Mouse (Mus musculus) forebrain, embryonic 12.5 days (tissue): ENCODE results near the gene Mgmt. TPM values are rescaled to one million over a fixed set of nuclear protein-coding genes. Genes with fewer than 3 reads are reported as not detected.

ENCODE experiments used
- ATAC-seq: fragments of 200-750 bp; cut with Nextera tagmentation; 2 replicates; pipeline ENCODE4 v1.8.0; 2017; ENCODE audit warnings: moderate TSS enrichment; ENCODE audit not compliant: low FRiP score
- H3K27ac ChIP-seq: fragments of 300-500 bp; sonication (generic); 2 replicates; pipeline ENCODE4 v1.5.1; 2016; ENCODE audit warnings: mild to moderate bottlenecking
- H3K27me3 ChIP-seq: fragments of 300-500 bp; sonication (generic); 2 replicates; pipeline ENCODE4 v1.6.1; 2016; ENCODE audit warnings: mild to moderate bottlenecking
- H3K36me3 ChIP-seq: fragments of 300-500 bp; sonication (generic); replicated peaks from 2 replicates; pipeline ENCODE4 v1.6.1; 2016; ENCODE audit warnings: mild to moderate bottlenecking
- H3K4me1 ChIP-seq: fragments of 300-500 bp; sonication (generic); 2 replicates; pipeline ENCODE4 v1.6.1; 2016
- H3K4me2 ChIP-seq: fragments of 300-500 bp; sonication (generic); 2 replicates; pipeline ENCODE4 v1.6.1; 2016; ENCODE audit warnings: mild to moderate bottlenecking, moderate library complexity
- H3K4me3 ChIP-seq: fragments of 300-500 bp; sonication (generic); replicated peaks from 2 replicates; pipeline ENCODE4 v1.5.1; 2016; ENCODE audit warnings: mild to moderate bottlenecking
- H3K9ac ChIP-seq: fragments of 300-500 bp; sonication (generic); 2 replicates; pipeline ENCODE4 v1.6.1; 2016; ENCODE audit warnings: mild to moderate bottlenecking
- H3K9me3 ChIP-seq: fragments of 300-500 bp; sonication (generic); 2 replicates; pipeline ENCODE4 v1.6.1; 2016
- WGBS: fragments of 180-500 bp; shearing (Covaris S2); methylation state at CpG from one replicate; pipeline ENCODE4 v1.1.7; 2016; 5-methylcytosine and 5-hydroxymethylcytosine counted together
- polyA plus RNA-seq: library from polyadenylated mRNA; unstranded; fragments of >200 nt; fragmentation: Nextera tagmentation; extraction: Ambion mirVana; gene quantifications from 2 replicates; pipeline ENCODE4 v1.2.1, GENCODE M21; 2016

Gene Mgmt
- polyA plus RNA-seq, 1 experiment from 2014 or later: 2.2 TPM

DNA sequence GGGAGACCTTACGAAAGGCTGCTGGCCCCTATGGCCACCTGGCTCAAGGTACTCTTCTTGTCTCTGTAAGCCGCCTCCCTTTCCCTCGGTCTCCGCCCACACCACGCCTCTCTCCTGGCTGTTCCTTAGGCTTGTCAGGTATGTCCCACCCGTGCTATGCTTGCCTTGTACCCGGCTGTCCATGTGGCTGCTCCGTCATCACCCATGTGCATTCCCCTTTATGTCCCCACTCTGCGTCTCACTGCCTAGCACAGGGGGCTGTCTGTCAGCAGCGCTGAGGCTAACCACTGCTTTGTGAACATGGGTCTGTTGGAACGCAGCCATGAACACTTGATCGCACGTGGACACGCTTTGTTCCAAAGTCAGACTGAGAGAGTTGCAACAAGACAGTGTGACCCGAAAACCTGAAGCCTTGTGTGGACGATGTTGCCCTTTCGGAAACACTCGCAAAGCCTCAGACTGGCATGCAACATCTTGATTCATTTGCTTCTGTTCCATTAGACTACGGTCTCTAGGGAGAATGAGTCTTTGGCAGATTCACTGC lies 115.4 kb downstream of the Mgmt start:
- Histone ChIP-seq H3K4me2 (no peak overlapping the region), H3K36me3 (no peaks in the 10 kb centered on the region), H3K9me3 (no peaks in the 10 kb centered on the region), H3K9ac (no peak overlapping the region), H3K4me1 (peaks cover 4% of the 10 kb centered on the region; the same call in 1 of the 2 replicates), H3K27ac (no peak overlapping the region), H3K27me3 (peaks cover 13% of the 10 kb centered on the region), H3K4me3 (no peak overlapping the region)
- no peak for ATAC-seq
- WGBS: 92% methylated on average over 19 of the region's 19 CpGs

DNA sequence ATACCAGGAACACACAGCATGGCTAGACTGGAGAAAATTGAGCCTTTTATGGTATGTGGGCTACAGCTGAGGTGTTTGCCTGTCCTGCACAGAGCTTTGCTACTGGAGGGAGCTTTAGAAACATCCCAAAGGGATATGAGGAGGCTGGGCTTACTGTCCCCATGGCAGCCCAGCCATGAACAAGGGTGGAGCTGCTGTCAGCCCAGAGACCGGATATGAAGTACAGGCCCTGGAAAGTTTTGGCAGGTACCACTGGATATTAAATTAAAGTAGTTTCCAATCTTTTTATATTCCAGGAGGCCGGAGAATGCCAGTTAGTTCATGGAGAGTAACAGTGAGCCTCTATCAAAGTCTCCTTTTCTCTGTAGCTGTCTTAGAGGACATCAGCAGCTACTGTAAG lies 116.0 kb downstream of the Mgmt start:
- Histone ChIP-seq H3K36me3 (no peaks in the 10 kb centered on the region), H3K27ac (no peak overlapping the region), H3K4me1 (peaks cover 2% of the 10 kb centered on the region; the same call in 1 of the 2 replicates), H3K9me3 (no peaks in the 10 kb centered on the region), H3K4me2 (no peak overlapping the region), H3K4me3 (no peak overlapping the region), H3K27me3 (peaks cover 13% of the 10 kb centered on the region), H3K9ac (no peak overlapping the region)
- 85% methylated on average over 2 of the region's 2 CpGs for WGBS
- no peak for ATAC-seq

- Histone ChIP-seq H3K4me2 (no peak overlapping the region), H3K9ac (no peak overlapping the region), H3K4me3 (no peak overlapping the region), H3K27me3 (peaks cover 13% of the 10 kb centered on the region; the same call in 1 of the 2 replicates), H3K9me3 (no peaks in the 10 kb centered on the region), H3K36me3 (no peaks in the 10 kb centered on the region), H3K27ac (no peak overlapping the region), H3K4me1 (no peaks in the 10 kb centered on the region)
- 74% methylated on average over 8 of the region's 8 CpGs for WGBS
- ATAC-seq: no peak
Observed at GRCm38 (mm10) chr7:137012687-137013086, 118.3 kb downstream of the Mgmt start.

DNA sequence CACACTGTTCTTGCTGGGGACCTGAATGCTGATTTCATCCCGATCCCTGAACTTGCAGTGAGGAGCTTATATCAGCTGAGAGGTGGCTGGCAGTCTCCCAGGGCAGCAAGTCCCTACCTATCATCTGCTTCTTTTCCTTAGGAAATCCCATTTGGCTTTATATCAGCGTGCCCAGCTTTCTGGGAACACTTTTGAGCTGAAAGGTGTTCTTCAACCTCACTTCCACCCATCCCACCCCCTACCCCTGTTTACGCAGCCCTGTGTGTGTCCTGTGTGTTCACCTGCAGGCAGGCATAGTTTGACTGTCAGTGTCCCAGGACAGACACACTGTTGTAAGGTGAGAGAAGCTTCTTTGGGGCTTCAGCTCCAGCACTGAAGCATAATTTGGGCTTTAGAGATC lies 119.0 kb downstream of the Mgmt start:
- WGBS: 65% methylated on average over 3 of the region's 3 CpGs
- no peak overlapping the region for H3K4me2 ChIP-seq
- peaks cover 13% of the 10 kb centered on the region; the same call in 1 of the 2 replicates for H3K27me3 ChIP-seq
- no peak overlapping the region for H3K27ac ChIP-seq
- ATAC-seq: no peak
- no peaks in the 10 kb centered on the region for H3K9me3 ChIP-seq
- H3K9ac ChIP-seq: no peak overlapping the region
- no peaks in the 10 kb centered on the region for H3K4me1 ChIP-seq
- no peaks in the 10 kb centered on the region for H3K36me3 ChIP-seq
- no peak overlapping the region for H3K4me3 ChIP-seq

DNA sequence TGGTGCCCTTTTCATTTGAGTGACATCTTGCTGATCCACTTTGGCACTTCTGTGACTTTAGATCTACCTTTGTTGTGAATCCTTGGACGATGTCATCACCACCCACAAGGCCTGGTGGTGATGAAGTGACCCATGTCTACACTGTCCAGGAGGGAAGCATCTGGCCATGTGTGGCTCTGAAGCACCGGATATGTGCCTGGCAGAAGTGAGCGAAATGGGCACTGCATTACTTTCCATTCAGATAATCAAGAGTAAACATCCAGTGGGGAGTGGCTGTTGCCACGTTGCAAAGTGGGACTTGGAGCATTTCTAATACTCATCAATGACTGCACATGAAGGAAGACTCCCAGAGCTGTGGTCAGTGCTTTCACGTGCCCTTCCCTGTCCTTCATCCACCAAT lies 124.2 kb downstream of the Mgmt start:
- WGBS: 87% methylated on average over 5 of the region's 5 CpGs
- Histone ChIP-seq H3K9me3 (no peaks in the 10 kb centered on the region), H3K9ac (no peak overlapping the region), H3K4me3 (no peak overlapping the region), H3K4me1 (0 out of 2 replicates have a peak, but pooled peaks cover 4% of the 10 kb centered on the region), H3K27me3 (peaks cover 12% of the 10 kb centered on the region; the same call in 1 of the 2 replicates), H3K27ac (no peak overlapping the region), H3K4me2 (no peak overlapping the region), H3K36me3 (no peaks in the 10 kb centered on the region)
- no peak for ATAC-seq

DNA sequence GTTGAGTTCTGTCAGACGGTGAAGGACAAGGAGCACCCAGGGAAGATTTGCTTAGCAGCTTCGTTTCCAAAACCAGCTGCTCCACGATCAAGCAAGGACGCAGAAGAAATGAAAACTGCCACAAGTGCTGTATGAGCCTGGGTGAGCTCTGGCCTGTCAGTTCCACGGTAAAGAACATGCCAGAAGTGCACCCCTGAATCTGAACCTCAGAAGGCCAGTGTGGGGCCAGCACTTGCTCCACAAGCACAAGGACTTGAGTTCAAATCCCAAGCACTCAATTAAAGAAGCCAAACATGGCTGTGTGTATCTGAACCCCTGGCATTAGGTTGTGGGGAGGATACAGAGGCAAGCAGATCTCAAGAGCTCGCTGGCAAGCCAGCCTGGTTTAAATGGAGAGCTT lies 125.8 kb downstream of the Mgmt start:
- no peaks in the 10 kb centered on the region for H3K36me3 ChIP-seq
- H3K4me3 ChIP-seq: no peak overlapping the region
- whole genome bisulfite sequencing: 77% methylated on average over 6 of the region's 6 CpGs
- no peak overlapping the region for H3K27ac ChIP-seq
- peaks cover 12% of the 10 kb centered on the region; the same call in 1 of the 2 replicates for H3K27me3 ChIP-seq
- H3K9ac ChIP-seq: no peak overlapping the region
- H3K4me1 ChIP-seq: 0 out of 2 replicates have a peak, but pooled peaks cover 4% of the 10 kb centered on the region
- H3K4me2 ChIP-seq: no peak overlapping the region
- no peaks in the 10 kb centered on the region for H3K9me3 ChIP-seq
- no peak for ATAC-seq

DNA sequence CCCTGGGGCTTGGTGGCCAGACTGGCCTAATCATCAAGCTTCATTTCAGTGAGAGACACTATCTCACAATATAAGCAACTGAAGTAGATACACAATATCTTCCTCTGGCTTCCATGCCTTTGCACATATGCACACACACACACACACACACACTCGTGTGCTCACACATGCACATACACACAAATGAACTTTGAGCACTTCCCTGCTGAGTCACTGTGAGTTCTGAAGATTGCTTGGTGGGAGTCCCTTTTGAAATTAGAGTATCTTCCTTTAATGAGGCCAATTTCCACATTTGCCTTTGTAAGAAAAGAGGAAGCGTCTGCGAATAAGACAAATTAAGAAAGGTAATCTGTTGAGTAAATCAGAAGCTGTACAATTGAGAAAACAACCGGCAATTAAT lies 136.4 kb downstream of the Mgmt start:
- 84% methylated on average over 4 of the region's 4 CpGs for WGBS
- no peak for ATAC-seq
- Histone ChIP-seq H3K9me3 (no peaks in the 10 kb centered on the region), H3K27me3 (no peaks in the 10 kb centered on the region), H3K27ac (no peak overlapping the region), H3K4me3 (no peak overlapping the region), H3K4me2 (no peak overlapping the region), H3K4me1 (no peaks in the 10 kb centered on the region), H3K9ac (no peak overlapping the region), H3K36me3 (no peaks in the 10 kb centered on the region)

DNA sequence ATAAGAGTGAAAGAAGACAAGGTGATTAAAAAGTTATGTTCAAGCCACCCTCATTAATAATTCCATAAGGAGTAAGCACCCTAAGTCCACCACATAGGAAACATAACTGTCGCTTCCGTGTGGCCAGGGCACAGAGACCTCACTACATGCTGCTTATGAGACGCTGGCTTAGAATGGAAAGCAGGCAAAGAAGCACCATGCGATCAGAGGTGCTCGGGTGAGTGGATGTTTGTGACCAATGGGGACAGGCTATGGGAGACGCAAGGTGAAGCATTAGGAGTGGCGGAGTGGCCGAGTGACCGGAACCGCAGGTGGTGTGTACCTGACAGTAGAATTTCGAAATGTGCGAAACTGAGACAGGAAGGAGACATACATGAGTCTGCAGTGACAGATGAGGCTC lies 138.8 kb downstream of the Mgmt start:
- H3K36me3 ChIP-seq: no peaks in the 10 kb centered on the region
- H3K4me3 ChIP-seq: no peak overlapping the region
- H3K9ac ChIP-seq: no peak overlapping the region
- no peak overlapping the region for H3K27ac ChIP-seq
- no peaks in the 10 kb centered on the region for H3K9me3 ChIP-seq
- H3K27me3 ChIP-seq: no peaks in the 10 kb centered on the region; the same call in 1 of the 2 replicates
- no peak for ATAC-seq
- 94% methylated on average over 12 of the region's 12 CpGs for WGBS
- H3K4me1 ChIP-seq: peaks cover 1% of the 10 kb centered on the region; the same call in 1 of the 2 replicates
- no peak overlapping the region for H3K4me2 ChIP-seq

DNA sequence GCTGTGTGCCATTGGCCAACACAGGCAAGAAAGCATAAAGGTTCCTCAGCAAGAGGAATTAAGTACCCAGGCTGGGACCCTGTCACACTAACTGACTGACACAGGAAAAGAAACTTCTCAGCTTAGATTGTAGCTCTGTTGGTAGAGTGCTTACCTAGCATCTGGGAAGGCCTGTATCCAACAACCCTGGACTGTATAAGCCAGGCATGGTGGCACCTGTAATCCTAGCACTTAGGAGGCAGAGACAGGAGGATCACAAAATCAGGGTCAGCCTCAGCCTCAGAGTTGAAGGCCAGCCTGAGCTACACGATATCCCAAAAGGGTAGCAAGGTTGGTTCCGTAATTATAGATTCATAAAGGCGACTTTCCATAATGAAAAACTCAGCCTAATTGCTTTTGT lies 140.6 kb downstream of the Mgmt start:
- peaks cover 10% of the 10 kb centered on the region for H3K4me1 ChIP-seq

GRCm38 (mm10) chr7:137035916-137036315 lies 141.5 kb downstream of the Mgmt start:
- Histone ChIP-seq H3K9ac (no peak overlapping the region), H3K4me2 (no peak overlapping the region), H3K4me1 (peaks cover 17% of the 10 kb centered on the region), H3K9me3 (no peaks in the 10 kb centered on the region), H3K36me3 (no peaks in the 10 kb centered on the region), H3K27ac (no peak overlapping the region), H3K4me3 (no peak overlapping the region), H3K27me3 (peaks cover 2% of the 10 kb centered on the region)
- no peak for ATAC-seq
- 52% methylated on average over 5 of the region's 5 CpGs for WGBS

More for the DNA sequence above, 140.6 kb downstream of the Mgmt start:
- Histone ChIP-seq H3K9me3 (no peaks in the 10 kb centered on the region), H3K27me3 (no peaks in the 10 kb centered on the region; the same call in 1 of the 2 replicates), H3K4me3 (no peak overlapping the region), H3K4me2 (no peak overlapping the region), H3K9ac (no peak overlapping the region), H3K36me3 (no peaks in the 10 kb centered on the region), H3K27ac (no peak overlapping the region)
- ATAC-seq: no peak
- 93% methylated on average over 3 of the region's 3 CpGs for WGBS

- peaks cover 10% of the 10 kb centered on the region for H3K27me3 ChIP-seq
- no peak overlapping the region for H3K4me2 ChIP-seq
- no peaks in the 10 kb centered on the region for H3K9me3 ChIP-seq
- H3K9ac ChIP-seq: no peak overlapping the region
- H3K27ac ChIP-seq: no peak overlapping the region
- no peak for ATAC-seq
- WGBS: 78% methylated on average over 4 of the region's 4 CpGs
- no peak overlapping the region for H3K4me3 ChIP-seq
- H3K4me1 ChIP-seq: peaks cover 20% of the 10 kb centered on the region
- no peaks in the 10 kb centered on the region for H3K36me3 ChIP-seq
Observed at GRCm38 (mm10) chr7:137037471-137037870, 143.1 kb downstream of the Mgmt start.

DNA sequence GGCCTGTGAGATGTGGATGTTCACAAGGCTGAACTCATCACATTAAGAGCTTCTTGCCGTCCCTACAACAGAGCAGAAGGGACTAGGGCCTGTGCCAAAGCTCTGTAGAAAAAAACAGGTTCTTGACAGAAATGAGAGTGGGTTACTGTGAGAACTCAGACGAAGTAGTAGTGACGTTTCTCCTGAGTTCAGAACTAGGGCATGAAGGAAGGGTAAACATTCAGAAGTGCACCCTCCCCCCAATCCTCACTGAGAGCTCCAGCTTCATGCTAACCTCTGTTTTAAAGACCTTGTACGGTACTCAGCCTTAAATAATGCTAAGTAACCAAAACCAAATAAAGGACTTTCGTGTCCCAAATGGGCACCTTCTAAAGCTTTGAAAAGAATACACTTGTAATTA lies 143.5 kb downstream of the Mgmt start:
- Histone ChIP-seq H3K4me1 (peaks cover 20% of the 10 kb centered on the region), H3K36me3 (no peaks in the 10 kb centered on the region), H3K4me3 (no peak overlapping the region), H3K9ac (no peak overlapping the region), H3K9me3 (no peaks in the 10 kb centered on the region), H3K27me3 (peaks cover 10% of the 10 kb centered on the region), H3K4me2 (no peak overlapping the region), H3K27ac (no peak overlapping the region)
- WGBS: 59% methylated on average over 5 of the region's 5 CpGs
- no peak for ATAC-seq

DNA sequence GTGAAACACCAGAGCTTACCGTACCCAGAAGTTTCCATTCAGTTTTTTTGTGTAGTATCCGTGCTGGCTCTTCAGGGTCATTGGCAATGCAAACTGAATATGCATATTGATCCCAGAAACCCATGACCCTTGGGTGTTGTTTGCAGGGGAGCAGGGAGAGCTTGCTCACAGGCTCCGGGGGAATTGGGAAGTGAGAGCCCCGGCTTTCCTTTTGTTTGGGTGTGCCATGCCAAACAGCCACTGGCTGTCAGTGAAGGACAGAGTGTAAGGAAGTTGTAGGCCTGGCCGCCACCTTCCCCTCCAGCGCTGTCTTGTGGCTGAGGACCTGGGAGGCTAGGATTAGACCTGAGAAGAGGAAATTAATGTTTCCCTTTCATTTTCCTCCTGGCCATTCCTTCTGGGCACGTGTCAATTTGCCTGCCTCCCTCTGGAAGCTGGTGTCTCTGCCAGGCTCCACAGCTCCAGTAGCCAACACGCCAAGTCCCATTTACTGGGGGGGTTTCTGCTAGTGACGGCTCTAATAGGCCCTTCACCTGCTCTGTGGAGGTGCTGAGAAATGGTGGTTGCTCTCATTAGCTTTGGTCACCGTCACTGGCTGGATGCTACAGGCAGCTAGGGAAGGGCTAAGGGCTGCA lies 144.0 kb downstream of the Mgmt start:
- Histone ChIP-seq H3K4me3 (no peak overlapping the region), H3K36me3 (no peaks in the 10 kb centered on the region), H3K4me2 (no peak overlapping the region), H3K9me3 (no peaks in the 10 kb centered on the region), H3K9ac (no peak overlapping the region), H3K27me3 (peaks cover 10% of the 10 kb centered on the region), H3K27ac (no peak overlapping the region), H3K4me1 (peaks cover 20% of the 10 kb centered on the region)
- WGBS: 71% methylated on average over 10 of the region's 10 CpGs
- ATAC-seq: no peak
